Mouse (Mus musculus): ENCODE results near the gene Kctd17. TPM values are rescaled to one million over a fixed set of nuclear protein-coding genes. Genes with fewer than 3 reads are reported as not detected.
A peak's percentile ranks its signal among the peaks of the same experiment; 100 is the strongest.

The Kctd17 gene
- polyA plus RNA-seq, 1 experiment from 2014 or later: 79.8 TPM

DNA sequence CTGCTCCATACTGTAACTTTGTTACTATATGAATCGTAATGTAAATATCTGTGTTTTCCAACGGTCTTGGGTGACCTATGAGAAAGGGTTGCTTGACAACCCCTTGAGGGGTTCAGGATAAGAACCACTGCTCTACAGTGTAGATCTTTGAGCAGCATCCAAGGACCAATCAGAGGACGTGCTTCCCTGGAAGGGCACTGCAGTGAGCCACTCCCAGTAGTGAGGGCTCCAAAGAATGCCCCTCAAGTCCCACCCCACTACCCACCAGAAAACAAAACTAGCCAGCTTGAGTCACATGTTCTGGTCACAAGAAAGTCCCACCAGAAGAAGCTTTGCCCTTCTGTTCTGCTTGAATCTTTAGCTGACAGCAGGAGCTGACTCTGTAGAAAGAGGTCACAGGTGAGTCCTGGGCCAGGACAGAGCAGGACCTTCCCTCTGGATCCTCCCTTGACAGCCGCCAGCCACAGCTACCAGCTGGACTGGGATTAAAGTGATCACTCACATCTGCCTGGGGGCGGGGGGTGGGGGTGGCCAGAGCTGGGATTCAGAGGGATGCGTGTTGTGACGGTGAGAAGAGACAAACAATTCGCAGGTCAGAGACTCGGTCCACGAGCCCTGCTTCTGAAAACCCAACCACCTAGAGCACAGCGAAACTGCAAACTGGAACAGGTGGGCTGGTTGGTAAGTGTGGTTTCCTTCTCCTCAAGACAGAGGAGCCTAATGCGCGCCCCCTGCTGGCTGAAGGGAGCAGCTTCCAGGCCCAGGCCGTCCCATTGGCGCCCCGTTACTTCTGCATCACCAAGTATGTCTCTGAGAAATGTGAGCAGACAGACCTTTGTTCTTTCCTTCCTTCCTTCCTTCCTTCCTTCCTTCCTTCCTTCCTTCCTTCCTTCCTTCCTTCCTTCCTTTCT is 6.1 kb upstream of the Kctd17 start:
- Histone ChIP-seq H3K9ac (no peak overlapping the region), H3K4me2 (replicated peaks) (no peak overlapping the region), H3K36me3 (no peaks in the 10 kb centered on the region), H3K4me3 (no peak overlapping the region), H3K27ac (no peak overlapping the region), H3K9me3 (replicated peaks) (no peaks in the 10 kb centered on the region), H3K4me1 (peaks cover 3% of the 10 kb centered on the region; the same call in 1 of the 2 replicates), H3K27me3 (peaks cover 3% of the 10 kb centered on the region)
- 14% methylated on average over 16 of the region's 16 CpGs for WGBS
- ATAC-seq (ENCODE audit: low FRiP score): no peak

DNA sequence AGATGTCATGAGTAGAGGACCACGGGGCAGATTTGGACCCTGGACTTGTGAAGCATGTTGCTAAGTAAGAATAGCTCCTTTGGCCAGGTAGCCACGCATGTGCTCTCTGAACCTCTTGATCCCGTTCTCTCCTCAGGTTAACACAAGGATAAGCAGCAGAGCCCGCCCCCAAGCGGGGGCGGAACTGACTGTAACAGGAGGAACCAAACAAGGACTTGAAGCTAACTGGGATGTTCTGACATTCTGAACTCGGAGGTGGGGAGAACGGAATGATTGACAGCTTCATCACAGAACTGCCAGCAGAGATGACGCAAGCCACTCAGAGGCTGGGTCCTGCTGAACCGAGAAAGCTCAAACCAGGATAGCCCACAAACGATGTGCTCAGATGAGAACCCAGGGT is 3.9 kb upstream of the Kctd17 start:
- H3K9me3 ChIP-seq (replicated peaks): no peaks in the 10 kb centered on the region
- no peak overlapping the region for H3K27ac ChIP-seq
- H3K27me3 ChIP-seq: peaks cover 3% of the 10 kb centered on the region
- no peak for ATAC-seq (ENCODE audit: low FRiP score)
- peaks cover 8% of the 10 kb centered on the region for H3K4me1 ChIP-seq
- H3K9ac ChIP-seq: no peak overlapping the region
- no peaks in the 10 kb centered on the region for H3K36me3 ChIP-seq
- H3K4me2 ChIP-seq (replicated peaks): no peak overlapping the region
- 32% methylated on average over 11 of the region's 11 CpGs for WGBS
- no peak overlapping the region for H3K4me3 ChIP-seq

DNA sequence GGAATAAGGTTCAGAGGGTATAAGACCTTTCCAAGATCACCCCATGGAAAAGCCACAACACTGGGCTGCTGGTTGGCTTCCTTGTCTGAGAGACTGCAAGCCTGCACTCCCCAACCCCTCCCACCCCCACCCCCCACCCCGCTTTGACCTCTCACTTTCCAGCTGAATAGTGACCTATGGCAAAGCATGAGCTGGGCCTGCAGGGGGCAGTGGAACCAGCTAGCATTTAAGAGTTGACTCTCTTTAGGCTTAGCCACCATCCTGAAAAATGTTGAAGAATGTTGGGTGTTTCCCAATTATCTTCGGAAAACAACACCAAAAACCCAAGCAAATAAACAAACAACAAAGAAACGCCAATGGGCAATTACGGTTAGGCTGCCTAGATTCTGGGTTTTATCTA is 3.1 kb upstream of the Kctd17 start:
- Histone ChIP-seq H3K4me1 (peaks cover 16% of the 10 kb centered on the region), H3K27me3 (peaks cover 3% of the 10 kb centered on the region), H3K9me3 (replicated peaks) (no peaks in the 10 kb centered on the region), H3K4me2 (replicated peaks) (no peak overlapping the region), H3K36me3 (peaks cover under 1% of the 10 kb centered on the region; the same call in 1 of the 2 replicates), H3K9ac (no peak overlapping the region), H3K27ac (no peak overlapping the region), H3K4me3 (no peak overlapping the region)
- ATAC-seq (ENCODE audit: low FRiP score): no peak
- WGBS: 58% methylated on average over 4 of the region's 4 CpGs

DNA sequence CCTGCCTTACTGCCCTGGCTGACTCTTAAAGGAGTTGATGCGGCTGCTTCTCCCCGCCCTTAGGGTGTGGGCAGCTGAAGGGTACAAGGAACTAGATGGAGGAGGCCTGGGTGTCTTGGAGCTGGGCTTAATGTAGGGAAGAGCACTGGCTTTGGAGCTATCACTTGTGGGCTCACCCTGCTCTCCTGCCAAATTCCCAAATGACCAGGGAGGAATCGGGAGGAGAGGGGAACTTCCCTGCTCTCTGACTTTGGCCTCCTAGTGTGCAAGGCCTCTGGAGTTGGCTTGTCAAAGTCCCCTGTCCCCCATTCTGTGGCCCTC is 735 bp downstream of the Kctd17 start:
- peaks cover 33% of the 10 kb centered on the region for H3K36me3 ChIP-seq
- H3K4me1 ChIP-seq: peaks cover 28% of the 10 kb centered on the region
- H3K4me2 ChIP-seq (replicated peaks): peak overlapping the region; percentile 80
- peaks cover 3% of the 10 kb centered on the region; the same call in 1 of the 2 replicates for H3K27me3 ChIP-seq
- H3K27ac ChIP-seq: peak overlapping the region; percentile 76
- H3K9ac ChIP-seq: peak overlapping the region; percentile 82
- WGBS: 0% methylated on average over 3 of the region's 3 CpGs
- ATAC-seq (ENCODE audit: low FRiP score): no peak
- no peaks in the 10 kb centered on the region for H3K9me3 ChIP-seq (replicated peaks)
- H3K4me3 ChIP-seq: peak overlapping the region; percentile 56

DNA sequence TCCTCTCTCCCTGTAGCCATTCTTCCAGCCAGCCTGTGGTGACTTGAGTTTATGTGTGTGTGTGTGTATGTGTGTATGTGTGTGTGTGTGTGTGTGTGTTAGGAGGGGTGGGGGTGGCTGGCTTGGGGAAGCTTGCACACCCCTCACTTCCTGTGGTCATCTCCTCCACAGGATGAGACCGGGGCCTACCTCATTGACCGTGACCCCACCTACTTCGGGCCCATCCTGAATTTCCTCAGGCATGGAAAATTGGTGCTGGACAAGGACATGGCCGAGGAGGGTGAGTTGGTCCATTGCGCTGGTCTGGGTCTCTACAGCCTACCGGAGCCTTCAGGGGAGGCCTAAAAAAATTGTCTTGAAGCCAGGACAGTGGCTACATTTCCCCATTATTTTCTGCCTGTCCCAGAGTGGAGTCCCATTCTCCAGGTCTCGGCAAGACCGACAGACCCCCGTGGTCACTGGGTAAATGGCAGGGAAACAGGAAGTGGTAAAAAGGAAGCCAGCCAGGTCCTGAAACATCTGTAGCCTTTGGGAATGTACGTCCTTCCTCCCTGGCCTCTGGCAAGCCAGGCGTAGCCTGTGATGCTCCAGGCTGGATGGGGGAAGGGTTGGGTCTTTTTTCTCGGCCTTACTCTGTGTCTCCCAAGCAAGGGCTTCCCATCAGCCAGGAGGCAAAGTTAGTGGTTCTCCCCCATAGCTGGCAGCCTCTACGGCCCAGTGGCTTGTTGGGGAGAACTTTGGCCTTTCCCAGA is 1.7 kb downstream of the Kctd17 start:
- no peaks in the 10 kb centered on the region for H3K27me3 ChIP-seq
- H3K4me1 ChIP-seq: peaks cover 37% of the 10 kb centered on the region
- H3K27ac ChIP-seq: peak overlapping the region; percentile 40; the same call in 1 of the 2 replicates
- ATAC-seq (ENCODE audit: low FRiP score): no peak
- no peaks in the 10 kb centered on the region for H3K9me3 ChIP-seq (replicated peaks)
- peak overlapping the region; percentile 80 for H3K4me2 ChIP-seq (replicated peaks)
- peaks cover 38% of the 10 kb centered on the region for H3K36me3 ChIP-seq
- WGBS: 83% methylated on average over 13 of the region's 13 CpGs
- H3K9ac ChIP-seq: peak overlapping the region; percentile 82; the same call in 1 of the 2 replicates
- H3K4me3 ChIP-seq: peak overlapping the region; percentile 56; the same call in 1 of the 2 replicates

DNA sequence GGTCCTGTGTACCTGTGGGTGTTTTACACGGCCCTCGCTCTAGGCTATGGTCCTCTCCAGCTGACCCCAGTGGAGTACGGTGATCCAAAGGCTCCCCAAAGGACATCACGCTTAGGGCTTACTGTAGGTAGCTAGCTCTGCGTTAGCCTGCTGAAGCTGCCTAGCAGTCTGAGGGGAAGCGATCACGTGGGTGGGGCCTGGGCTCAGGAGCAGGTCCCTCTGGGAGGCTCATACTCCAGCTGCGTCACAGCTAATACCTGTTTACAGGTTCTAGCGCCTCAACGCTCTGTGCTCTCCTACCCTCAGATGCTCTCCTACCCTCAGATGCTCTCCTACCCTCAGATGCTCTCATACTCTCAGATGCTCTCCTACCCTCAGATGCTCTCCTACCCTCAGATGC is 2.5 kb downstream of the Kctd17 start:
- Histone ChIP-seq H3K36me3 (peaks cover 46% of the 10 kb centered on the region), H3K4me1 (peaks cover 46% of the 10 kb centered on the region), H3K27ac (no peak overlapping the region), H3K4me2 (replicated peaks) (no peak overlapping the region), H3K9me3 (replicated peaks) (no peaks in the 10 kb centered on the region), H3K9ac (0 out of 2 replicates have a peak overlapping the region, but pooled peaks have one; percentile 27), H3K4me3 (no peak overlapping the region), H3K27me3 (peaks cover 3% of the 10 kb centered on the region; the same call in 1 of the 2 replicates)
- WGBS: 89% methylated on average over 10 of the region's 10 CpGs
- no peak for ATAC-seq (ENCODE audit: low FRiP score)

DNA sequence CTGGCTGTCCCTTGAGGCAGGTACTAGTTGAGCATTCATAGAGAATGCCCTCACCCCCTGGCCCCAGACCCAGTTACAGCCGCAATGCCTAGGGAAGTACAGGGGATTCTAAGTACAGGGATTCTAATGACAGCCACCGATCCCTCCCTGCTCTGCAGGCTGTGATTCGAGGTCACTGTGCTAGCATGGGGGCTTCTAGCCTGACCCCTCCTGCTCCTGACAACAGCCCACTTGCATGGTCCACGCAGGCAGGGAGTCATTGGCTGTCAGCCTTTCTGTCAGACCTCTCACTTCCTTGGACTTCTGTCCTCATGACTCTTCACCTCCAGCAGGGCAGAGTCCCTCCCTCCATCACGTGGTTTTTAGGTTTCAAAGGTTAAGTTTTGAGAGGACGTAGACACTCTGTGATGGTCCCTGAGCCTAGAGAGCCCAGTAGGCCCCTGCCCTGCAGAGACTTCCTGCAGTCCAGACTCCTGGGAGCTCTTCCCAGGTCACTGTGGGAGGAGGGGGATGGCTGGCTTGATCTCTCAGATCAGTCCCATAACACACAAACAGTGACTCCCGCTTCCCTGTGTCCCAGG is 3.3 kb downstream of the Kctd17 start:
- Histone ChIP-seq H3K4me3 (no peak overlapping the region), H3K4me1 (peaks cover 53% of the 10 kb centered on the region), H3K9ac (no peak overlapping the region; the same call in 1 of the 2 replicates), H3K9me3 (replicated peaks) (no peaks in the 10 kb centered on the region), H3K27ac (no peak overlapping the region), H3K27me3 (peaks cover 6% of the 10 kb centered on the region; the same call in 1 of the 2 replicates), H3K4me2 (replicated peaks) (no peak overlapping the region), H3K36me3 (peaks cover 48% of the 10 kb centered on the region)
- 83% methylated on average over 7 of the region's 7 CpGs for WGBS
- ATAC-seq (ENCODE audit: low FRiP score): no peak

DNA sequence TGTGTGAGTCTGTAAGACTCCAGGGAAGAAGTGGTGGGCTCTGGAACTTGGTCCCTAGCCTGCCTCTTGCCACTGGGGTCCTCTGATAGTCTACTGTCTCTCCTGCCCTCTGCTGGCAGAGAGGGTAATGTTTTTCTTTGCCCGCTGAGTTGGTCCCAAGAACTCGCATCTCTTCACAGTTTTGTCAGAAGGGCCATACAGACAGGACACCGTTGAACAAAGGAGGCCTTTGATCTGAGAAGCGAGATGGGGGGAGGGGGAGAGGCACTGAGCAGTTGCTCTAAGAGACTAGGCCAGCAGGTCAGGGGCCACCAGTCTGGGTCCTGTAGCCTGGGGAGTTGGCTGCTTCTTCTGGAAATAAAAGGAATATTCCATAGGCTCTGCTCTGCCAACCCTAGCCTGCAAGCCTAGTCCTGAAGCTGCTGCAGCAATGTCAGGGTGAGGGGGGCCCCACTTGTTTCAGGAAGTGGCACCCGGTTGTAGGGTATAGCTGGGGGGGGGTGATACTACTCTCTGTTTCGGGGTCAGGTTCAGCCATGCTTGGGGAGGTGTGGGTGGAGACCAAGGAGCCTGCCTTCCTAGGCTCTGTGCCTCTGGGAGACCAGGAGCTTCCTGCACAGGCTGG is 6.6 kb downstream of the Kctd17 start:
- Histone ChIP-seq H3K4me2 (replicated peaks) (no peak overlapping the region), H3K36me3 (peaks cover 48% of the 10 kb centered on the region), H3K9me3 (replicated peaks) (no peaks in the 10 kb centered on the region), H3K4me3 (no peak overlapping the region), H3K27ac (0 out of 2 replicates have a peak overlapping the region, but pooled peaks have one; percentile 12), H3K27me3 (peaks cover 6% of the 10 kb centered on the region; the same call in 1 of the 2 replicates), H3K9ac (no peak overlapping the region), H3K4me1 (peaks cover 60% of the 10 kb centered on the region)
- ATAC-seq (ENCODE audit: low FRiP score): no peak
- WGBS: 25% methylated on average over 6 of the region's 6 CpGs

DNA sequence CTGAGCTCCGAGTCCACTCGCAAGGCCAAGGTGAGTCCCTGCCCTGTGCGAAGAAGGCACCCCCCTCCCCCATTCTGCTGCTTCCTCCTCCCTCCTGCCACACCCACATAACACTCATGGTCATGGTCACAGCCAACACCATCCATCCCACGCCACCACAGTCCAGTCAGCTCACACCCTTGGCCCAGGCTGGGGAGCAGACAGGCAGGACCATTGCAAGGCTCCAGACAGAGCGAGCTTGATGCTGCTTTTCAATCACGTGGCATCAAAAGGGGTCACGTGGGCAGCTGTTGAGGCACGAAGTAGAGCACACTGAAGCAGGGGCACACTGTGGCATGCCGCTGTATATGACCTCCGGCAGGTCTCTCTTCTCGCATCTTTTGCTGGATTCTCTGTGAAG is 7.3 kb downstream of the Kctd17 start:
- H3K9ac ChIP-seq: no peak overlapping the region
- H3K4me3 ChIP-seq: no peak overlapping the region
- H3K4me2 ChIP-seq (replicated peaks): no peak overlapping the region
- ATAC-seq (ENCODE audit: low FRiP score): no peak
- peaks cover 58% of the 10 kb centered on the region for H3K4me1 ChIP-seq
- no peaks in the 10 kb centered on the region for H3K9me3 ChIP-seq (replicated peaks)
- 78% methylated on average over 11 of the region's 11 CpGs for WGBS
- H3K36me3 ChIP-seq: peaks cover 43% of the 10 kb centered on the region
- peaks cover 6% of the 10 kb centered on the region; the same call in 1 of the 2 replicates for H3K27me3 ChIP-seq
- H3K27ac ChIP-seq: 0 out of 2 replicates have a peak overlapping the region, but pooled peaks have one; percentile 12

DNA sequence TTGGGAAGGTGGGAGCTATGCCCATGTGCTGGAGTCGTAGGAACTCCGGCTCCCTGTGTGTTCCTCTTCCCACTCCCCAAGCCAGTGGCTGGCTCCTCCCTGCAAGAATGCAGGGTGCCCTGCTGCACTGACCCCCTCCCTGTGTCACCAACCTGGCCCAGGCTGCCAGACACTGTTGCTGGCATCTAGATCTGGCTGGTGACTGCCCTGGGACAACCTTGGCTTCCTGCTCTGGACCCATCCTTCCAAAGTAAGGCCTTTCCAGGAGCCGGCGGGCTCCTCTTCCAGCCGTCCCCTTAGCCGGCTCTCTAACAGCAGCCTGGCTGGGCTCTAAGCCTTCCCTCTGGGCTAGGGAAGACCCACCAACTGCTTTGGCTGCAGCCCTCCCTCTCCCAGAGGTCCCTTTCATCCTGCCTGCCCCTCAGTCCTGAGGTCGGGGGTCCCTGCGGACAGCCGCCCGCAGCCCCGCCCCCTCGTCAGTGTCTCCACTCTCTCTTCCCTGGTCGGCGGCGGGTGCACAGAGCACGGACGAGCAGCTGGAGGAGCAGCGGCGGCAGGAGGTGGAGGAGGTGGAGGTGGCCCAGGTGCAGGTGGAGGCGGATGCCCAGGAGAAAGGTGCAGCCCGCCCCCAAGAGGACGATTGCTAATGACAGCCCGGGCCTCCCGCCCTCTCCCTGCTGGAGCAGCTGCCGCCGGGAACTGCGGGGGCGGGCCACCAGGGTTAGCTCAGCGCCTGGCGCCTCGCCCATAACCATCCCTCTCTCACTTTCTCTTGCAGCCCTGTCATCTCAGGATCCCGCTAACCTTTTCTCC is 8.2 kb downstream of the Kctd17 start:
- Histone ChIP-seq H3K27me3 (peaks cover 6% of the 10 kb centered on the region; the same call in 1 of the 2 replicates), H3K4me1 (peaks cover 59% of the 10 kb centered on the region), H3K4me3 (peak overlapping the region; percentile 19), H3K9me3 (replicated peaks) (no peaks in the 10 kb centered on the region), H3K27ac (peak overlapping the region; percentile 86), H3K4me2 (replicated peaks) (peak overlapping the region; percentile 59), H3K36me3 (peaks cover 34% of the 10 kb centered on the region), H3K9ac (peak overlapping the region; percentile 49)
- peak; percentile 69 for ATAC-seq (ENCODE audit: low FRiP score)
- WGBS: 10% methylated on average over 32 of the region's 32 CpGs
